Mouse (Mus musculus) liver, embryonic 14.5 days (tissue): ENCODE results near the gene Nckap1l.

Experiments used
- CTCF ChIP-seq: IDR thresholded peaks from 2 replicates; pipeline ENCODE4 v1.5.1; 2016; ENCODE audit warnings: antibody characterized with exemption, low read depth, control low read depth
- EP300 ChIP-seq: IDR thresholded peaks from 2 replicates; pipeline ENCODE4 v1.6.1; 2016; ENCODE audit warnings: antibody characterized with exemption, low read depth

GRCm38 (mm10) chr15:103473182-103473581, 19.6 kb downstream of the Nckap1l start:
- TF ChIP-seq CTCF = no peak
- TF ChIP-seq EP300 = no peak
